Comparison of ENCODE assay signal across 30 mouse cellular contexts in genomic region chr2:93193806-93194205, GRCm38 (mm10). TPM values are rescaled to one million over a fixed set of nuclear protein-coding genes. Genes with fewer than 3 reads are reported as not detected.
A peak's percentile ranks its signal among the peaks of the same experiment; 100 is the strongest.
DNase-seq lines count a peak whose midpoint lies in the region; ATAC-seq and TF ChIP-seq lines count a peak whose summit lies in the region.
"Had no signal": no experiment of that assay in that cellular context is flagged by ENCODE, and none has a peak within 500 bp of the region (broad histone marks: within the 10 kb centered on the region; RNA-seq: fewer than 3 reads in every experiment).

No protein-coding gene starts in this region.

- H3K36me3 ChIP-seq in hindbrain, embryonic 10.5 days, result peaks cover 80% of the 10 kb centered on the region
- H3K36me3 ChIP-seq in hindbrain, embryonic 16.5 days (ENCODE audit: control insufficient read depth, insufficient read depth, low read length), result no peaks in the 10 kb centered on the region
- H3K36me3 ChIP-seq in midbrain, embryonic 12.5 days, result peaks cover 21% of the 10 kb centered on the region
- no peaks in the 10 kb centered on the region for H3K36me3 ChIP-seq in midbrain, embryonic 15.5 days (replicated peaks)
- H3K36me3 ChIP-seq in thymus, adult 2 months (ENCODE audit: control insufficient read depth, insufficient read depth, low read length), result peaks cover 7% of the 10 kb centered on the region
- H3K36me3 ChIP-seq: heart, embryonic 12.5 days; limb, embryonic 12.5 days; liver, embryonic 15.5 days had no signal

- ATAC-seq in hindbrain, embryonic 16.5 days, result no peak
- no peak for ATAC-seq in midbrain, embryonic 12.5 days (ENCODE audit: low FRiP score, low read depth)
- no peak for ATAC-seq in midbrain, embryonic 15.5 days (replicated peaks)
- ATAC-seq: CD4-positive, CD25-positive, alpha-beta regulatory T cell, adult 4 months; forebrain, embryonic 14.5 days; inflammation-experienced regulatory T-cells, adult 6 months; midbrain, embryonic 16.5 days had no signal

- no peak overlapping the region for H3K9ac ChIP-seq in hindbrain, embryonic 16.5 days (ENCODE audit: low read depth, low read length)
- no peak overlapping the region for H3K9ac ChIP-seq in midbrain, embryonic 12.5 days (replicated peaks)
- no peak overlapping the region for H3K9ac ChIP-seq in midbrain, embryonic 15.5 days
- H3K9ac ChIP-seq: embryonic facial prominence, embryonic 13.5 days; heart, embryonic 12.5 days; limb, embryonic 12.5 days; liver, embryonic 15.5 days; lung, embryonic 14.5 days; neural tube, embryonic 13.5 days had no signal

- peak overlapping the region; percentile 97 for H3K27ac ChIP-seq in hindbrain, embryonic 10.5 days
- no peak overlapping the region for H3K27ac ChIP-seq in hindbrain, embryonic 16.5 days (ENCODE audit: low read depth, low read length)
- peak overlapping the region; percentile 46 for H3K27ac ChIP-seq in midbrain, embryonic 12.5 days (replicated peaks)
- no peak overlapping the region for H3K27ac ChIP-seq in midbrain, embryonic 15.5 days
- peak overlapping the region; percentile 92 for H3K27ac ChIP-seq in thymus, adult 2 months (ENCODE audit: control insufficient read depth, insufficient read depth, low read length)
- H3K27ac ChIP-seq: embryonic facial prominence, embryonic 13.5 days; gastrocnemius, adult 2 months; heart, adult 2 months; limb, embryonic 12.5 days; liver, embryonic 15.5 days had no signal

- no peak overlapping the region for H3K4me2 ChIP-seq in hindbrain, embryonic 16.5 days (ENCODE audit: low read length)
- H3K4me2 ChIP-seq in midbrain, embryonic 12.5 days (replicated peaks), result 0 out of 2 replicates have a peak overlapping the region, but pooled peaks have one; percentile 1
- H3K4me2 ChIP-seq in midbrain, embryonic 15.5 days, result no peak overlapping the region
- H3K4me2 ChIP-seq: embryonic facial prominence, embryonic 13.5 days; heart, embryonic 12.5 days; limb, embryonic 12.5 days; liver, embryonic 15.5 days; lung, embryonic 14.5 days had no signal

- peaks cover 89% of the 10 kb centered on the region for H3K4me1 ChIP-seq in hindbrain, embryonic 10.5 days (replicated peaks)
- peaks cover 51% of the 10 kb centered on the region for H3K4me1 ChIP-seq in hindbrain, embryonic 16.5 days (ENCODE audit: control insufficient read depth, insufficient read depth, low read depth, low read length)
- H3K4me1 ChIP-seq in midbrain, embryonic 12.5 days, result peaks cover 75% of the 10 kb centered on the region
- peaks cover 78% of the 10 kb centered on the region for H3K4me1 ChIP-seq in midbrain, embryonic 15.5 days
- H3K4me1 ChIP-seq in thymus, adult 2 months (replicated peaks; ENCODE audit: control insufficient read depth, insufficient read depth, low read length), result peaks cover 81% of the 10 kb centered on the region

- intact Hi-C loops in left cerebral cortex, postnatal 4 days (cut with DNase I), result no loop called here

- H3K9me3 ChIP-seq in hindbrain, embryonic 10.5 days, result no peaks in the 10 kb centered on the region
- no peaks in the 10 kb centered on the region for H3K9me3 ChIP-seq in hindbrain, embryonic 16.5 days (ENCODE audit: control insufficient read depth, low read length)
- no peaks in the 10 kb centered on the region for H3K9me3 ChIP-seq in midbrain, embryonic 12.5 days
- H3K9me3 ChIP-seq in midbrain, embryonic 15.5 days, result no peaks in the 10 kb centered on the region
- H3K9me3 ChIP-seq: embryonic facial prominence, embryonic 13.5 days; heart, embryonic 12.5 days; limb, embryonic 12.5 days; liver, embryonic 15.5 days; neural tube, embryonic 13.5 days had no signal

- WGBS in hindbrain, embryonic 10.5 days, result 60% methylated on average over 4 of the region's 4 CpGs
- 54% methylated on average over 4 of the region's 4 CpGs for WGBS in hindbrain, embryonic 16.5 days
- WGBS in midbrain, embryonic 12.5 days, result 61% methylated on average over 4 of the region's 4 CpGs
- WGBS in midbrain, embryonic 15.5 days, result 47% methylated on average over 4 of the region's 4 CpGs
- 10% methylated on average over 4 of the region's 4 CpGs for WGBS in thymus, adult 2 months

- H3K4me3 ChIP-seq in hindbrain, embryonic 10.5 days, result no peak overlapping the region
- H3K4me3 ChIP-seq in hindbrain, embryonic 16.5 days (ENCODE audit: low read length), result no peak overlapping the region
- no peak overlapping the region for H3K4me3 ChIP-seq in midbrain, embryonic 12.5 days
- no peak overlapping the region for H3K4me3 ChIP-seq in midbrain, embryonic 15.5 days
- H3K4me3 ChIP-seq in thymus, adult 2 months (ENCODE audit: control insufficient read depth, insufficient read depth, low read length), result peak overlapping the region; percentile 14
- H3K4me3 ChIP-seq: embryonic facial prominence, embryonic 13.5 days; gastrocnemius, adult 2 months; heart, adult 2 months; heart, embryonic 12.5 days; limb, embryonic 12.5 days; liver, embryonic 15.5 days; myocyte; neural tube, embryonic 13.5 days had no signal

- H3K27me3 ChIP-seq in hindbrain, embryonic 10.5 days (ENCODE audit: insufficient read depth, poor library complexity, severe bottlenecking), result no peaks in the 10 kb centered on the region
- no peaks in the 10 kb centered on the region for H3K27me3 ChIP-seq in hindbrain, embryonic 16.5 days (replicated peaks; ENCODE audit: control insufficient read depth, insufficient read depth, low read length)
- H3K27me3 ChIP-seq in midbrain, embryonic 12.5 days, result no peaks in the 10 kb centered on the region
- no peaks in the 10 kb centered on the region for H3K27me3 ChIP-seq in midbrain, embryonic 15.5 days (replicated peaks)
- H3K27me3 ChIP-seq in thymus, adult 2 months (ENCODE audit: control insufficient read depth, insufficient read depth, low read length), result no peaks in the 10 kb centered on the region
- H3K27me3 ChIP-seq: embryonic facial prominence, embryonic 13.5 days; neural tube, embryonic 13.5 days had no signal

- no peak for DNase-seq in hindbrain, embryonic 10.5 days (ENCODE audit: low spot score)
- no peak for DNase-seq in thymus, adult 2 months
- DNase-seq in thymus, postnatal 0 days (ENCODE audit: low spot score), result no peak
- peak; percentile 59 for DNase-seq in thymus, postnatal 4 days
- no peak for DNase-seq in left cerebral cortex, postnatal 4 days
- DNase-seq: adrenal gland, postnatal 25 days; cerebellum, adult 11-12 months; cerebellum, adult 9-11 months; embryo, embryonic 11 days; gastrocnemius, adult 2 months; gastrocnemius, postnatal 36 days; heart, adult 2 months; heart, postnatal 4 days; kidney, adult 11 months; kidney, postnatal 25 days; lung, embryonic 14.5 days; lung, postnatal 14 days had no signal

- TF ChIP-seq POLR2A in thymus, adult 2 months (IDR thresholded peaks at IDR 0.05; ENCODE audit: control insufficient read depth, extremely low read depth, insufficient read depth, low read length, poor library complexity), result no peak

- no peak for TF ChIP-seq CTCF in thymus, adult 2 months (IDR thresholded peaks at IDR 0.05; ENCODE audit: borderline replicate concordance, control insufficient read depth, extremely low read depth, insufficient read depth, low read length, poor library complexity)

RNA-seq across cellular contexts. Expression of gene Trp53i11, which starts 6.5 kb away (rescaled TPM):
- 202 and 281 TPM in 2 replicates for polyA plus RNA-seq in hindbrain, embryonic 10.5 days (2016; fragmentation: Nextera tagmentation; extraction: Ambion mirVana)
- polyA plus RNA-seq in hindbrain, embryonic 16.5 days (2015; fragmentation: Nextera tagmentation; extraction: Ambion mirVana), result 74.7 and 123 TPM in 2 replicates
- polyA plus RNA-seq in midbrain, embryonic 12.5 days (2016; fragmentation: Nextera tagmentation; extraction: Ambion mirVana), result 142 and 172 TPM in 2 replicates
- polyA plus RNA-seq in midbrain, embryonic 15.5 days (2015; fragmentation: Nextera tagmentation; extraction: Ambion mirVana), result 128 and 138 TPM in 2 replicates
- polyA plus RNA-seq in thymus, adult 2 months (2012; rRNA removed), result 444 and 462 TPM in 2 replicates
- 43.1 and 52.4 TPM in 2 replicates for polyA plus RNA-seq in thymus, postnatal 0 days (2015; fragmentation: Nextera tagmentation; extraction: Ambion mirVana)
- 10 to 100 TPM; 89.0 to 93.9 TPM for total RNA-seq in left cerebral cortex, postnatal 4 days (2021)

Comparison
In these comparisons a context has a peak if more than half of its experiments do, and no peak if none do; other contexts are left out.
1. H3K27ac ChIP-seq: peak in hindbrain, embryonic 10.5 days (single experiment), midbrain, embryonic 12.5 days (single experiment) and thymus, adult 2 months (single experiment); none in hindbrain, embryonic 16.5 days (single experiment) and midbrain, embryonic 15.5 days (single experiment).